Mouse (Mus musculus) adipocyte (in vitro differentiated cells): ENCODE measurements around the gene Stard7.
"Not testable (repeated sequence)": the region's sequence is repeated elsewhere in the genome, so short reads cannot be mapped to it uniquely, and the experiment has no call there.

Experiments
- DNase-seq: peaks from one replicate; pipeline ENCODE4 v3.0.0-alpha.2; 2016; ENCODE audit warnings: low spot score

Gene Stard7

GRCm38 (mm10) chr2:127269491-127270299 lies at the start of gene Stard7:
Gene Stard7, plus strand, starts transcription at chr2:127270218.
- DNase-seq: peak; percentile 97

GRCm38 (mm10) chr2:127225261-127225660 lies 44.8 kb upstream of the Stard7 start:
- DNase-seq: no peak

GRCm38 (mm10) chr2:127237897-127238610 lies 32.0 kb upstream of the Stard7 start:
- no peak for DNase-seq

GRCm38 (mm10) chr2:127240065-127240464 lies 30.0 kb upstream of the Stard7 start:
- DNase-seq: no peak

DNA sequence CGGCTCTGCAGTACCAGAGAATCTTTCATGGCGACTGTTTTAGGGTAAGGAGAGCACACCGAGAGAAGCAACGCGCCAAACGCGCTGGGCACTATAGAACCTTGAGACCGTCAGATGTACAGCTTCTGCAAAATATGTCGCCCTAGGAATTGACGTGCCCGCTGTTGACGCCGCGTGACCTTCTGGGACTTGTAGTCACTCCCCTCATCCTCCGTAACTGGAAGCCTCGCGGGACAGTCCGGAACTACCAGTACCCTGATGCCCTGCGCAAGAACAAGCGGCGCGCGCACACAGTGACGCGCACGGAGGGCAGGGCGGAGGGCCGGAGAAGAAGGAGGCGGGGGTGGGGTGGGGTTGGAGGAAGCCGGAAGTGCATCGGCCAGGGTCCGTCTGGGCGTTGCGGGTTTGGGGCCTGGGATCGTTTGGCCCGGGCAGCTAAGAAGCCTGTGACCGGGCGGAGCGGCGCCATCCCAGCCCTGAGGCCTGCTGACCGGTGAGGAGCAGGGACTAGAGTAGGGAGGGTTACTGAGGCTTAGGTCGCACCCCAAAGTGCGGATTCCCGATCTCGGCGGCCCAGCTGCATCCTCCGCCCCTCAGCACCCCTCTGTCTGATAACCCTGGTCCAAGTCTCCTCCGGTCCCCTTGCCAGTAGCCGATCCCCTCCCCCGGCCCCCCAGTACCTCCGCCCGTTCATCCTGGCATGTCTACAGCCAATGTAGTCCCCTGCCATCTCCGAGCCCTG lies 22.3 kb upstream of the Stard7 start, which contains the start of the genes Ciao1 and Tmem127:
Ciao1 (minus strand) TSS at position 225 of the 742 bp plus-strand sequence.
Tmem127 (plus strand) TSS at position 317 of the 742 bp plus-strand sequence.
- peak; percentile 99 for DNase-seq

DNA sequence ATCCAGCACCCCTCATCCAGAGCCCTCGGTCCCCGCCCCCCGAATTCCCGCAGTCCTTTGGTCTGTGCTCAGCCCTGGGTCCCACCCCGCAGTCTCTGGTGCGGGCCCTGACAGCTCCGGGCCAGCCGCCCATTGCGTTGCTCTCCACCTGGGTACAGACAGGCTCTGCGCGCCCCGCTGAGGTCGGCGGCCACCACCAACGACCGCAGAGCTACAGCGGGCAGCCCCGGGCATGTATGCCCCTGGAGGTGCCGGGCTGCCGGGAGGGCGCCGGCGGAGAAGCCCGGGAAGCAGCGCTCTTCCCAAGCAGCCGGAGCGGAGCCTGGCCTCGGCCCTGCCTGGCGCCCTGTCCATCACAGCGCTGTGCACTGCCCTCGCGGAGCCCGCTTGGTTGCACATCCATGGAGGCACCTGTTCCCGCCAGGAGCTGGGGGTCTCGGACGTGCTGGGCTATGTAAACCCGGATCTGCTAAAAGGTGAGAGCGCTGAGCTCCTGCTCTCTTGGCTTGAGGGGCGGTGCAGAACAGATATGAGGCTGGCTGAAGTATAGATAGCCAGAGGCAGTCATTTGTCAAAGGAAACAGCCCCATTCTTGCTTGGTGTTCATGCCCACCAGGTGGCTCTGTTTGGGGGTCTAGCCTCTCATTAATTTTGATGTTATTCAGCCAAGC lies 21.5 kb upstream of the Stard7 start:
- DNase-seq: no peak

DNA sequence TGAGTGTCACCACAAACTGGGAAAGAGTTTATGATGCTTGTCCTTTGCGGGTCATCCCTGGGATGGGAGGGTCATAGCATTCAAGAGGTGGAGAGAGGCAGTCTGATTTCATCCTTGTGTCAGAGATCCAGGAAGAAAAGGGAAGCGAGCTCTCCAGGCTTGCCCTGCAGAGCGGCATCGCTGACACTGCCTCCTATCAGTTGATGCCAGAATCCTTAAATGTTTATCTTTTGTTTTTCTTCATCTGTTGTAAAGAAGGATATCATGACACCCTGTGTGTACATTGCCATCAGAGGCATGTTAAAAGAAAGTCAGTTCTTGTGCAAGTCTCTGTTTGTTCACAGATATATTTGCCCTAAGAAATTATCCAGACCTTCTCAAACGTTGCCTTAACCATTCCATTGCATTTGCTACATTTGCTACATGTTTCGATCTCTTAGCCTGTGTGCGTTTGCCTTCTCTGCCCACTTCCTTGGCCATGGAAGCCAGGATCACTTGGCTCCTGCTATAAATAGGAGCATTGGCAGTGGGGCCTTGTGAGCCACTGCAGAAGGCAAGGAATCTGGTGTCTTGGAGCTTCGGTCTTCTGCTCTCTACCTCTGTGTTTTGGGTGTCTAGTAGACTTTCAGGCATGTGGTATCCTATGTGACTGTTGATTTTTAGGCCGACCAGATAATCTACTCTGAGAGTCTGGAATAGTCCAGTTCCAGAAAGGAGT lies 19.6 kb upstream of the Stard7 start:
- DNase-seq: no peak

DNA sequence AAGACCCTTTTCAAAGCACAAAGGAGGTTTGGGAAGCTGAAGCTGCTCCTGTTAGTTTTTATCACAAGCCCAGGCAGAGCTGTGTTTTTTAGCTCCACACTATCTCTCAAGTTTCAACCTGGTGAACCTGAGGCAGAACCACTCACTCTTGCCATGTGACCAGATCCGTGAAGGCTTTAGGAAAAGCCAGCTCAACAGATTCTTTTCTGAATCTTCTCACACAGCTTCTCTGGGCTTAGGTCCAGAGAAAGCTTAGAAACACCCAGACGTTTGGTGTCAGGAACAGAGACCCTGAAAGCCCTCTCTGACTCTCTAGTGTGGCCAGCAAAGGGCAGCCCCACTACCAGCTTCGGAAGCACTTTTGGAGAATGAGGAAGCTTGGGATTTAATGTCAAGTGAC lies 18.6 kb upstream of the Stard7 start:
- DNase-seq: no peak

DNA sequence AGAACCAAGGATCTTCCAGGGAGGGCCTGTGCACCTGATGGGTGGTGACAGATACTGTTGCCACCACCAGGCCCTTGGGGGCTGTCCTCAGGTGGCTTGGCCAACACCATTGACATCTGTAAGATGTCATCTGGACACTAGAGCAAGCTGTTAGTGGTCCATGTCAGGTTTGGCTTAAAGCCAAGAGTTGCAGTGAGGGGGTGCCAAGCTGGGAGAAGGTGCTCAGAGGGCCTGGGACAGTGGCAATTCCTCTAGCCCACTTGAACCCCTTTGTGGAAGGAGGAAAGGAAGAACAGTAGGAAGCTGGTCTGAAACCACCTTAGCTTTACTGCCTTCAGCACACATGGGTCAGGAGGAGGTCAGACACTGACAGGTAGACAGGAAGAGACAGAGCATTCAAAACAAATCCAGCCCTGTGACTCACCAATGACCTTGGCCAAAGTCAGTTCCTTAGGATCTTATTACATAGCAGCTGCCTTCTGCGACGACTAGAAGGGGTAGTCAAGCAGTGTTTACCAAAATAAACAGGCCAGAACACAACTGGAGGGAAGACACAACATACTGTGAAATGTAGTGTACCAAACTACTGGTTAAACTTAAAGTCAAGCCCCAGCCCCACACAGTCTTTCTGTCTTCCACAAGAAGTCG lies 18.0 kb upstream of the Stard7 start:
- DNase-seq: no peak

GRCm38 (mm10) chr2:127252787-127253186 lies 17.2 kb upstream of the Stard7 start:
- DNase-seq: no peak

DNA sequence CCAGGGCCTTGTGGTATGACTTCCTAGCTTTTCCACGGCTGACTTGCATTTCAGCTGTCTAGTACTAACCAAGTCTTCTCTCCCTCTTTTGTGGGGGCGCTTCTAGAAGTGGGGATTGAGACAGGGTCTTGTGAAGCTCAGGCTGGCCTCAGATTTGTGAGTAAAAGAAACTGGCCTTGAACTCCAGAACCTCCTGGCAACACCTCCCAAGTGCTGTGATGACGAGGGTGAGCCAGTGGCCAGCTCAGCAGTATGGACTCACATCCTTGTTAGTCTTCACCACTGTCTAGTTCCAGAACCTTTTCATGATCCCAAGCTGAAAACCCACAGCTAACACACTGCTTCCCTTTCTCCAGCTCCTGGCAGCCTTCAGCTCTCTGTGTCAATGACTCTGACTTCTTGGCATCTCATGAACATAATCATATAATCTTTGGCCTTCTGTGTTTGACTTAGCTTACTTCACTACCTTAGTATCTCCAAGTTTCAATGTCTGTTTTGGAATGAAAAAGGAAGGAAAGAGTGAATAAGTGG lies 15.3 kb upstream of the Stard7 start:
- no peak for DNase-seq

- DNase-seq: no peak
Observed at GRCm38 (mm10) chr2:127255294-127255693, 14.7 kb upstream of the Stard7 start.

DNA sequence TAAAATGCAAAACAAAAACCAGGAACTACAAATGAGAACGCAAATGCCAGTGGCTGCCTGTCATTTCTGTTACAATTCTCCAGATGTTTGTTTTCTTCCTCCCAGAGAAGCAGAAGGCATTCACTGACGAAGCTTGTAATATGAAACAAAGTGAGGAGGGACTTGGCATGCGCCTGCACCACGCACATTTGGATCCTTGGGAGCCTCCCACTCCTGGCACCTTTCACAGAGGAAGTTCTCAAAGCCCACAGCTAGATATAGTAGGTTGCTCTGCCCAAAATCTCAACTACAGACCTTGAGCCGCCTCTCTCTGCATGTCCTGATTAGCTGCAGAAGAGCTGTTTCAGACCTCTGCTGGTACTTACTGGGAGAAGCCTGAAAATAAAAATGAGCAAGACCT lies 10.7 kb upstream of the Stard7 start:
- DNase-seq: no peak

GRCm38 (mm10) chr2:127262480-127262879 lies 7.5 kb upstream of the Stard7 start:
- no peak for DNase-seq

- DNase-seq: peak; percentile 30
Observed at GRCm38 (mm10) chr2:127267854-127268253, 2.2 kb upstream of the Stard7 start.

- peak; percentile 85 for DNase-seq
Observed at GRCm38 (mm10) chr2:127270300-127271041, 453 bp downstream of the Stard7 start.

GRCm38 (mm10) chr2:127271042-127271515 lies 1.1 kb downstream of the Stard7 start:
- DNase-seq: peak; percentile 65

DNA sequence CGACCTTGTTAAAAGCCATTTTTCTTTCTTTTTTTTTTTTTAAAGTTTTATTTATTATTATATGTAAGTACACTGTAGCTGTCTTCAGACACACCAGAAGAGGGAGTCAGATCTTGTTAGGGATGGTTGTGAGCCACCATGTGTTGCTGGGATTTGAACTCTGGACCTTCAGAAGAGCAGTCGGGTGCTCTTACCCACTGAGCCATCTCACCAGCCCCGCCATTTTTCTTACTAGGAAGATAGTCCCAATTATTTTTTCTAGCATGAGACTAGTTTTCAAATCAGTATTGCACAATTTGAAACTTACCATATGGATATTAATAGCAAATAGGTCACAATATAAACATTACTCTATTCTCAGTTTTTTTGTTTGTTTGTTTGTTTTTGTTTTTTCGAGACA lies 2.0 kb downstream of the Stard7 start:
- not testable (repeated sequence) for DNase-seq

- no peak for DNase-seq
Observed at GRCm38 (mm10) chr2:127272806-127273205, 2.8 kb downstream of the Stard7 start.

DNA sequence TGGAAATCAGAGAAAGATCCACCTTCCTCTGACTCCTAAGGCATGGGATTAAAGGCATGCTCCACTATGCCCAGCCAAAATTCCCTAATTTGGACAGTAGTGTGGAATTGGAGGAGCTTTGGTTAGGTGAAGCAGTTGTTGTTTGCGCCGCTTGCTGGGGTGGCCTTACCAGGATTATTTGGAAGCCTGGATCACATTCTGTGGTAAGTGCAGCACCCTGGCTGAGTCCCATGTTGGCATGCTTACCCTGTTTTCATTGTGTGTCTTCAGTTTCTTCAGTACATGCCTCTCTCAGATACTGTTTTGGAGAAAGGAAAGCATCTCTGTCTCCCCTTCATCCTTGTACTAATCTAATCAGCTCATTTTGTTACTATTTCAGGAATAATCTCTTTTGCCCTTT lies 4.6 kb downstream of the Stard7 start:
- peak; percentile 30 for DNase-seq
